Mouse (Mus musculus) kidney, embryonic 16.5 days (tissue): ENCODE data around the gene Zcchc4. TPM values are rescaled to one million over a fixed set of nuclear protein-coding genes. Genes with fewer than 3 reads are reported as not detected.

ENCODE experiments used
- ATAC-seq: fragments of 200-750 bp; cut with Nextera tagmentation; 2 replicates; pipeline ENCODE4 v1.8.0; 2017; ENCODE audit warnings: moderate TSS enrichment; ENCODE audit not compliant: low FRiP score, low TSS enrichment
- H3K27ac ChIP-seq: fragments of 300-500 bp; sonication (generic); 2 replicates; pipeline ENCODE4 v1.5.1; 2014; ENCODE audit warnings: low read length
- H3K27me3 ChIP-seq: fragments of 300-500 bp; sonication (generic); 2 replicates; pipeline ENCODE4 v1.6.1; 2014; ENCODE audit warnings: low read length, control low read depth, mixed read lengths; ENCODE audit not compliant: insufficient read depth
- H3K36me3 ChIP-seq: fragments of 300-500 bp; sonication (generic); 2 replicates; pipeline ENCODE4 v1.6.1; 2014; ENCODE audit warnings: low read length, control low read depth, mixed read lengths; ENCODE audit not compliant: insufficient read depth
- H3K4me1 ChIP-seq: fragments of 300-500 bp; sonication (generic); 2 replicates; pipeline ENCODE4 v1.6.1; 2014; ENCODE audit warnings: low read length, control low read depth, mixed read lengths; ENCODE audit not compliant: insufficient read depth
- H3K4me2 ChIP-seq: fragments of 300-500 bp; sonication (generic); replicated peaks from 2 replicates; pipeline ENCODE4 v1.6.1; 2014; ENCODE audit warnings: low read depth, low read length
- H3K4me3 ChIP-seq: fragments of 300-500 bp; sonication (generic); 2 replicates; pipeline ENCODE4 v1.5.1; 2014; ENCODE audit warnings: mild to moderate bottlenecking, low read length
- H3K9ac ChIP-seq: fragments of 300-500 bp; sonication (generic); replicated peaks from 2 replicates; pipeline ENCODE4 v1.6.1; 2014; ENCODE audit warnings: low read length
- H3K9me3 ChIP-seq: fragments of 300-500 bp; sonication (generic); 2 replicates; pipeline ENCODE4 v1.6.1; 2016; ENCODE audit warnings: low read length, control low read depth
- WGBS: fragments of 180-500 bp; shearing (Covaris S2); extraction: QIAGEN DNeasy Blood & Tissue Kit; methylation state at CpG from one replicate; pipeline ENCODE4 v1.1.7; 2014; 5-methylcytosine and 5-hydroxymethylcytosine counted together
- polyA plus RNA-seq: library from polyadenylated mRNA; unstranded; fragments of >200 nt; fragmentation: Nextera tagmentation; extraction: Ambion mirVana; gene quantifications from 2 replicates; pipeline ENCODE4 v1.2.1, GENCODE M21; 2015

The Zcchc4 gene
- polyA plus RNA-seq, 1 experiment from 2014 or later, result 15.8 TPM

DNA sequence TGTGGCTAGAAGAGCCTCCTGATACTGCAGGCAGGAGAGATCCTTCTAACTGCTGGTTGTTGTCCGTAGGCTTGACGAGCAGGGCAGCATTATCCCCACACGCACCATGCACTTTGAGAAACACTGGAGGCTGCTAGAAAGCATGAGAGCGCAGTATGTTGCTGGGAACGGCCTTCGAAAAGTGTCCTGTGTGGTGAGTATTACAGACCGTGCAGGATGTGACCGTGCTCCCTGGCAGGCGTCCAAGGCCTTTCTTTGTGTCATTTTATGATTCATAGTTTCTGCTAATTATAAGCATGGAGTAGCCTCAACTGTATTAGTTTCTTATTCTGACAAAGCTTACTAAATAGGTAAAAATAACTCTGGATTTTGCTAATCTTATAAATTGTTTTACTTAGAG lies 90.6 kb downstream of the Zcchc4 start:
- ATAC-seq, result peak; percentile 81
- no peak overlapping the region for H3K4me3 ChIP-seq
- H3K27me3 ChIP-seq, result no peaks in the 10 kb centered on the region
- H3K4me1 ChIP-seq, result peaks cover 3% of the 10 kb centered on the region; the same call in 1 of the 2 replicates
- H3K9me3 ChIP-seq, result no peaks in the 10 kb centered on the region
- H3K36me3 ChIP-seq, result peaks cover 60% of the 10 kb centered on the region
- peak overlapping the region; percentile 56; the same call in 1 of the 2 replicates for H3K27ac ChIP-seq
- H3K4me2 ChIP-seq, result no peak overlapping the region
- H3K9ac ChIP-seq, result 0 out of 2 replicates have a peak overlapping the region, but pooled peaks have one; percentile 19
- 52% methylated on average over 9 of the region's 9 CpGs for WGBS

DNA sequence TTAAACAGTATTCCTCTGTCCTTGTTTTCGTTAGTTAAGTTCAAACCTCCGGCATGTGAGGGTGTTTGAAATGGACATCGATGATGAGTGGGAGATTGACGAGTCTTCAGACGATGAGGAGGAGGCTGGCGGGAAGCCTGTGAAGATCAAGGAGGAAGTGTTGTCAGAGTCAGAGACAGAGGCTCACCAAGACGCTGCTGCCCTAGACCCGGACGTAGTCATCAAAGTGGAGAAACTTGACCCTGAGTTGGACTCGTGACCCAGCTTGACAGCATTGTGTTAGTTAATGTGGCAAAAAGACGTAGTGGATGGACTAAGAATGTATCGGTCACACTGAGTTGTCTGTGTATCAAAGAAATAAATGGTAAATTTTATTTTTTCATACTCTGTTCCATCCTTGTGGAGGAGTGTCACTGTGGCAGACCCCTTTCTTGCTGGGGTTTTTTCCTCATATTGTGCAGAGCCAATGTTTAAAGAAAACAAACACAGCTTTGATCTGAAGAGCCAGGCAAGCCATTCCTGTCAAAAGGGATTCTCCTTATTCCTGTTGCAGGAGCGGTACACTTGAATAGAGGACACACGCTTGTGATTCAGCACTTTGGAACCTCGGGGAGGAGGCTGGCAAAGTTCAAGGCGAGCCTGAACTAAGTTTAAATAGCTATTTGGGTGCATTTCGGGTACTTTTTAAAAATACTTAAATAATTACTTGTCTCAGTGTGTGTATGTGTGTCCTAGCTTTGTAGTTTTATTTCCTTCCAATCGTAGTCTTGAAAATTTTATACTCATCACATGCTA lies 91.3 kb downstream of the Zcchc4 start:
- 66% methylated on average over 18 of the region's 18 CpGs for WGBS
- no peak overlapping the region for H3K4me3 ChIP-seq
- H3K9ac ChIP-seq, result no peak overlapping the region
- no peak for ATAC-seq
- H3K9me3 ChIP-seq, result no peaks in the 10 kb centered on the region
- H3K4me2 ChIP-seq, result no peak overlapping the region
- H3K27ac ChIP-seq, result 0 out of 2 replicates have a peak overlapping the region, but pooled peaks have one; percentile 31
- peaks cover 3% of the 10 kb centered on the region; the same call in 1 of the 2 replicates for H3K4me1 ChIP-seq
- peaks cover 56% of the 10 kb centered on the region for H3K36me3 ChIP-seq
- no peaks in the 10 kb centered on the region for H3K27me3 ChIP-seq

GRCm38 (mm10) chr5:52868918-52869703 lies 93.9 kb downstream of the Zcchc4 start:
- Histone ChIP-seq H3K4me1 (peaks cover 3% of the 10 kb centered on the region; the same call in 1 of the 2 replicates), H3K27me3 (no peaks in the 10 kb centered on the region), H3K9me3 (no peaks in the 10 kb centered on the region), H3K4me2 (no peak overlapping the region), H3K27ac (no peak overlapping the region), H3K4me3 (no peak overlapping the region), H3K9ac (no peak overlapping the region), H3K36me3 (peaks cover 40% of the 10 kb centered on the region)
- 35% methylated on average over 12 of the region's 12 CpGs for WGBS
- no peak for ATAC-seq

DNA sequence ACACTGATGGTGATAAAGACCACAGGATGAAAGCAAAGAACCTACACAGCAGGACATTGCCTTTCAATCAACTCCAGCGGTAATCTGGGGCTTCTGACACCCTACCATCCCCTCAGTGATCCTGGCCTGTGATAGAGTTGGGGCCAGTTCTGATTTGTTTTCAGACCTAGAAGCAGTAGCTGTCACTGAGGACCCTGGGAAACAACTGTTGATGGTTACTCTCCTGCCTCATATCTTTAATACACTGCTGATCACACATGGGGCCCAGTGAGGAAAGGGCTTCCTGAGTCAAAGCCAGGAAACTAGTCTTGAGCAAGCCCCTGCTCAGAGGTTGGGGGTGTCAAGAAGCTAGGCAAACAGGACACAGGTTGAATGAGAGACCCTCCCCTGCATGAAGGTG lies 96.3 kb downstream of the Zcchc4 start:
- 54% methylated on average over 1 of the region's 1 CpGs for WGBS
- Histone ChIP-seq H3K4me2 (no peak overlapping the region), H3K36me3 (peaks cover 22% of the 10 kb centered on the region), H3K27ac (no peak overlapping the region), H3K9me3 (no peaks in the 10 kb centered on the region), H3K4me1 (peaks cover 3% of the 10 kb centered on the region; the same call in 1 of the 2 replicates), H3K27me3 (no peaks in the 10 kb centered on the region), H3K9ac (no peak overlapping the region), H3K4me3 (no peak overlapping the region)
- no peak for ATAC-seq

GRCm38 (mm10) chr5:52871986-52872385 lies 96.8 kb downstream of the Zcchc4 start:
- Histone ChIP-seq H3K9me3 (no peaks in the 10 kb centered on the region), H3K9ac (no peak overlapping the region), H3K36me3 (peaks cover 18% of the 10 kb centered on the region), H3K4me3 (no peak overlapping the region), H3K27ac (no peak overlapping the region), H3K4me2 (no peak overlapping the region), H3K27me3 (no peaks in the 10 kb centered on the region), H3K4me1 (peaks cover 3% of the 10 kb centered on the region; the same call in 1 of the 2 replicates)
- no peak for ATAC-seq
- WGBS, result 88% methylated on average over 13 of the region's 13 CpGs

Other genes with a start within 250 kb of the Zcchc4 start
- 2.5 and 2.9 TPM in 2 replicates for gene Lgi2, start 208.9 kb upstream of the Zcchc4 start, polyA plus RNA-seq
- gene Sepsecs, start 105.7 kb upstream of the Zcchc4 start, polyA plus RNA-seq, result 10.9 and 11.5 TPM in 2 replicates
- 19.4 and 21.9 TPM in 2 replicates for gene Pi4k2b, start 33.8 kb upstream of the Zcchc4 start, polyA plus RNA-seq
- 105 and 106 TPM in 2 replicates for gene Anapc4, start 58.6 kb downstream of the Zcchc4 start, polyA plus RNA-seq